Mouse (Mus musculus) E14TG2a.4 (cell line): ENCODE measurements around the gene Tex50.

ENCODE experiments used
- CTCF ChIP-seq: conservative IDR thresholded peaks from 2 replicates; pipeline ENCODE4 v1.5.1; 2014; ENCODE audit warnings: low read length
- NANOG ChIP-seq: IDR thresholded peaks from 2 replicates; pipeline ENCODE4 v1.6.1; 2014; ENCODE audit warnings: borderline replicate concordance, low read length, mixed read lengths

DNA sequence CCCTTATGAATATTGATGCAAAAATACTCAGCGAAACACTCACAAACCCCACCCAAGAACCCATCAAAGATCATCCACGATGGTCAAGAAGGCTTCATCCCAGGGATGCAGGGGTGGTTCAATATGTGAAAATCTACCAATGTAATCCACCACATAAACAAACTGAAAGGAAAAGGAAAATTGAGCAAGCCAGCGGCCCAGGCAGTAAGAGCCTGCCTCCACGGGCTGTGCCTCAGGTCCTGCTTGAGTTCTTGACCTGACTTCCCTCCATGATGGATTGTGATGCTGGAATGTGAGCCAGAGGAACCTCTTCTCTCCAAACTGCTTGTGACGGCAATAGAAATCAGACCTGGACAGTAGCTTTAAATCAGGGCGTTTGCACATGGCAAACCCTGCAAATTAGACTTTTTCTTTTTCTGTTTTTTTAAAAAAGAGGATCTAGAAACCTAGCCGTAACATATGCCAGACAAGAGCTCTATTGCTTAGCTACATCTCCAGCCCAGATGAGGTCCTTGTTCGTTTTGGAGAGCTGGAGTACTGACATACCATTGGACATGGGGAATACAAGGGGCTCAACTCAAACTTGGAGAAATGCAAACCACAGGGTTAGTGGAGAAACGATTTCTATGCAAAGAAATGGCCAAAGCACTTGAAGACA lies 31.3 kb upstream of the Tex50 start:
- TF ChIP-seq CTCF (no peak), NANOG (no peak)
